Mouse (Mus musculus): Measurements from ENCODE around the gene Sox11. TPM values are rescaled to one million over a fixed set of nuclear protein-coding genes. Genes with fewer than 3 reads are reported as not detected.
A peak's percentile ranks its signal among the peaks of the same experiment; 100 is the strongest.

The Sox11 gene
- polyA plus RNA-seq, 1 experiment, result not detected

DNA sequence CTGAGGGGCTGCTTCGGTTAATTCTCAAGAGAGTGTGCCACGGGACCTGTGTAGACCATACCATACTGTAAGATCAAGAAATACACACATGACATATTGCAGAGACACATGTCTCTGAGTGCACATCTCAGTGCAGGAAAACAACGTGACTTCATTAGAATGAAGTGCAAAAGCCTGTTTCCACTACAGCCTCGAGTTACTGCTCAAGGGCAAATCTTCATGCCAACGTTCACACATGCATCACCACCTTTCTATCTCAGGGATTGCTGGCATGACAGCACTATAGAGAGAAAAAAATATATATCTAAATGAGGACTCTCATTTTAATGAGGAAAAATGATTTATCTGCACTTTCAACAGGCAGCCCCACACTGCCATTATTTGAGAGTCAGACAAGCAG, 14.2 kb upstream of the Sox11 start:
- Histone ChIP-seq H3K9me3 (peaks cover 7% of the 10 kb centered on the region; the same call in 1 of the 2 replicates), H3K36me3 (replicated peaks; ENCODE audit: low read length) (no peaks in the 10 kb centered on the region), H3K27me3 (replicated peaks) (no peaks in the 10 kb centered on the region), H3K4me3 (replicated peaks) (no peak overlapping the region), H3K4me1 (no peaks in the 10 kb centered on the region)
- TF ChIP-seq GATA1 (IDR thresholded peaks at IDR 0.05; ENCODE audit: borderline replicate concordance, low read length), result no peak
- no peak for TF ChIP-seq FLI1 (IDR thresholded peaks at IDR 0.05; ENCODE audit: low read length)

DNA sequence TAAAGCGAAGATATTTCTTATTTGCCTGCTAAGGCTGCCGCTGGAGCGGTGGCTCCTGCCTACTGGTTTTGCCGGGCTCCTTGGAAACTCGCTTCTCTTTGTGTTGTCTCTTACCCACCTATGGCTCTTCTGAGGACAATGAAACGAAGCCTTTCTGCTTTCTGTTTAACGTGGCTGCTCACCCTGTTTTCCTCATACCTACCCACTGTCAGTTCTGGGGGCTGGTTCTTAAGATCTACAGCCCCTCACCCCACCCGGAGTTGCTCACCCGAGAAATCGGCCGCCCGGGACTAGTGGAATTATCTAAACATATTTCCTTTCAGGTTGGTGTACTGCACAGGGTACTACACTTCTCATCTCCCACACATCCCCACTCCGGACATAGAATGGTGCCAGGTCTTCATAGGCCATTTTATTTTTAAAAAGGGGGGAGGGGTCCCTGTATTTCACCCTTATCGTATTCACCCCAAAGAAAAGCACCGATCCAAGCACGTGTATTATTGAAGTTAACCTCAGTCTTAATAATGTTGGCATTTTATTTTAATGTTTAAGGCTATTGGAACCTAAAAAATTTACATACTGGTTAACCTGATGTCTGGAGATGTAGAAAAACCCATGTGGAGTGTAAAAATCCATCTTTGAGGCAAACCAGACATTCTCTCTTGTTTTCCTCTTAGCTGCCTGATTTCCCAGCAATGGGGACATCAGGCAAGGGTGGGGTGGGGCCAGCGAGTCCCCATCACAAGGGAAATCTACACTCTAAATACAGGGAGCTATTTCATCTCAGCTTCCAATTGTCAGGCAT, 1.4 kb upstream of the Sox11 start:
- H3K4me3 ChIP-seq (replicated peaks), result no peak overlapping the region
- H3K9me3 ChIP-seq, result peaks cover 15% of the 10 kb centered on the region; the same call in 1 of the 2 replicates
- H3K4me1 ChIP-seq, result peaks cover 14% of the 10 kb centered on the region; the same call in 1 of the 2 replicates
- TF ChIP-seq FLI1 (IDR thresholded peaks at IDR 0.05; ENCODE audit: low read length), result no peak
- no peak for TF ChIP-seq GATA1 (IDR thresholded peaks at IDR 0.05; ENCODE audit: borderline replicate concordance, low read length)
- no peaks in the 10 kb centered on the region for H3K36me3 ChIP-seq (replicated peaks; ENCODE audit: low read length)
- peaks cover 52% of the 10 kb centered on the region for H3K27me3 ChIP-seq (replicated peaks)

DNA sequence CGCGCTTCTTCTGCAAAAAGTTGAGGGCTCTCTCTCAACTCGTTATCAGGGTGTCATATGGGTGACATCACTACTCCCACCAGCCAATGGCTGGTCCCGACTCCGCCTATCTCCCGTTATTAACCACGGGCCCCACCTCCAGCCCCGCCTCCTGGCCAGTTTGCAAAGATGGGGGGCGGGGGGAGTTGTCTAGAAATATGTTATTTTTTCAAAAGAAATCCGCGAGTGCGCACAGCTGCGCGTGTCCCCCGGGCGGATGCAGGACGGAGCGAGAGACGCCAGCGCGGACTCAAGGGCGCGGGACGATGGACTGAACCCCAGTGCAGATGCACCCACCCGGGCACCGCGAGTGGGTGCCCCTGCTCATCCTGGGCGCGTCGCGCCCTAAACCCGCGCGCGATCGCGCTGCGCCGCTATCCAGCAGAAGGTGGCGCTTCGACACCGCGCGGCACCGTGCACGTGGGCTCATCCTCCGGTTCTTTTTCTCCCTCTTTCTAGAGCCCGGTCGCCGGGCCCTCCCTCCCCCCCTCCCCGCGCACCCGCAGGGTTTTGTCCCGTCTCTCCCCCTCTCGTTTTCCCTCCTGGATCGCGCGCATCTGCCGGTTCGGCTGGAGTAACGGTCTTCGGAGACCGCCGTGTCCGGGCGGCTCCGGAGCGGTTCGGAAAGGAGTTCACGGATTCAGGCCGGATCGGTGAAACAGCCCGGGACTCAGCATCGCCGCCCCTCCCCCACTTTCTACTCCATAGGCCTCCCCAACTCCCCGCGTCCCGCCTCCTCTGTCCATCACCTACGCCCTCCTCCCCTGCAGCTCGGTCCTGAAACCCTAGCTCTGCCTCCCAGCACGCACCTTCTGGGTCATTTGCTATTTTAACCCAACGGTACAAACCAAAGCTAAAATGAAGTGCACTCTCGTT, 574 bp upstream of the Sox11 start:
- H3K9me3 ChIP-seq, result peaks cover 15% of the 10 kb centered on the region; the same call in 1 of the 2 replicates
- H3K4me1 ChIP-seq, result peaks cover 15% of the 10 kb centered on the region; the same call in 1 of the 2 replicates
- peaks cover 60% of the 10 kb centered on the region for H3K27me3 ChIP-seq (replicated peaks)
- TF ChIP-seq GATA1 (IDR thresholded peaks at IDR 0.05; ENCODE audit: borderline replicate concordance, low read length), result no peak
- TF ChIP-seq FLI1 (IDR thresholded peaks at IDR 0.05; ENCODE audit: low read length), result no peak
- H3K36me3 ChIP-seq (replicated peaks; ENCODE audit: low read length), result no peaks in the 10 kb centered on the region
- H3K4me3 ChIP-seq (replicated peaks), result no peak overlapping the region

DNA sequence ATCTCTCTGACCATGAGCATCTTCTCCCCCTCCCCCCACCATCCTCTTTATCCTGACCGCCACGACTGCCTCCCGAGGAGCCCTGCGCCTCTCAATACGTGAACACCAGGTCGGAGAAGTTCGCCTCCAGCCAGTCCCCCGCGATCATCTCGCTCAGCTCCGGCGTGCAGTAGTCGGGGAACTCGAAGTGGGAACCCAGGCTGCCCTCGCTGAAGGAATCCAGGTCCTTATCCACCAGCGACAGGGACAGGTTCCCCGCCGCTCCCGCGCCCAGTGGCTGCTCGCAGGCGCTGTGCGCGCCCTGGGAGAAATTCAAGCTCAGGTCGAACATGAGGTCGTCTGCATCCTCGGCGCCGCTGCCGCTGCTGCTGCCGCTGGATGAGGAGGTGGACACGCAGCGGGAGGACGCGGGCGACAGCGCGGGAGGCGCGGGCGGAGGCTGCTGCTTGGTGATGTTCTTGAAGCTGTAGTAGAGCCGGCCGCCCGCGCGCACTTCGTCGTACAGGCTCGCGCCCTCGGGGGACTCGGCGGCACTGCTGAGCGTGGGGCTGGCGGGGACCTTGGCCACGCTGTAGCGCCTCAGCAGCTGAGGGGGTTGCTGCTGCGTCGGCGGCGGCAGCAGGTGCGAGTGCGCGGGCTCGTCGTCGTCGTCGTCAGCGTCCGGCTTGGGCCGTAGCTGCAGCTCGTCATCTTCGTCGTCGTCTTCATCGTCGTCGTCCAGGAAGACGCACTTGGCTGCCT, 1.1 kb downstream of the Sox11 start:
- no peak overlapping the region for H3K4me3 ChIP-seq (replicated peaks)
- no peaks in the 10 kb centered on the region for H3K36me3 ChIP-seq (replicated peaks; ENCODE audit: low read length)
- H3K9me3 ChIP-seq, result peaks cover 15% of the 10 kb centered on the region; the same call in 1 of the 2 replicates
- H3K4me1 ChIP-seq, result peaks cover 15% of the 10 kb centered on the region; the same call in 1 of the 2 replicates
- TF ChIP-seq GATA1 (IDR thresholded peaks at IDR 0.05; ENCODE audit: borderline replicate concordance, low read length) (no peak), FLI1 (IDR thresholded peaks at IDR 0.05; ENCODE audit: low read length) (no peak)
- H3K27me3 ChIP-seq (replicated peaks), result peaks cover 60% of the 10 kb centered on the region

DNA sequence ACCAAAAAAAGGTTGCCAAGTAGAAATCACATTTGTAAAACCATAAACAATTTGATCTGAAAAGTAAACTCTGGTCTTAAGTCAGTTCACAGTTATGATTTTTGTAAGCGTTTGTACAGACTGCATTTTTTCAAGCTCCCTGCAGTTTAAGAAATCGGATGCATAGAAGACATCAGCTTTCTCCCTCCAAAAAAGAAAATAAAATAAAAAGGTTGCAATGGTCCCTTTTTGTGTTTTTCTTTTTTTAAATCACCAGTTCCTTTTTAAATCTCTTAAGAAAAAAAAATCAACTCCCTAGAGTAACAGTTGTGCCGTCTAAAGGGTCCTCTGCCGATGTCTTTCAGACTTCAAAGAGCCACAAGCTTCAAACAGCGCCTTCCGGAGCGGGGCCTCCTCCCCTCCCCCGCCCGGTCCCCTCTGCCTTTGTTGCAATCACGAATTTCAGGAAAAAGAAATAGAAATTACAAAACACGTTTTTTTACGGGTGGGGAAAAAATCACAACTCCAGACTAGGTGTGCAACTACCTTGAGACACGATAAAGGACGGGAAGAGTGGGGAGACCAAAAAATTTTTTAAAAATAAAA, 1.8 kb downstream of the Sox11 start:
- Histone ChIP-seq H3K36me3 (replicated peaks; ENCODE audit: low read length) (no peaks in the 10 kb centered on the region), H3K27me3 (replicated peaks) (peaks cover 58% of the 10 kb centered on the region), H3K9me3 (peaks cover 15% of the 10 kb centered on the region; the same call in 1 of the 2 replicates), H3K4me3 (replicated peaks) (no peak overlapping the region), H3K4me1 (peaks cover 15% of the 10 kb centered on the region; the same call in 1 of the 2 replicates)
- TF ChIP-seq GATA1 (IDR thresholded peaks at IDR 0.05; ENCODE audit: borderline replicate concordance, low read length) (no peak), FLI1 (IDR thresholded peaks at IDR 0.05; ENCODE audit: low read length) (no peak)

GRCm38 (mm10) chr12:27339171-27339751, 3.1 kb downstream of the Sox11 start:
- H3K9me3 ChIP-seq, result peaks cover 15% of the 10 kb centered on the region; the same call in 1 of the 2 replicates
- TF ChIP-seq GATA1 (IDR thresholded peaks at IDR 0.05; ENCODE audit: borderline replicate concordance, low read length), result no peak
- TF ChIP-seq FLI1 (IDR thresholded peaks at IDR 0.05; ENCODE audit: low read length), result no peak
- peaks cover 56% of the 10 kb centered on the region for H3K27me3 ChIP-seq (replicated peaks)
- H3K4me1 ChIP-seq, result peaks cover 15% of the 10 kb centered on the region; the same call in 1 of the 2 replicates
- H3K4me3 ChIP-seq (replicated peaks), result peak overlapping the region; percentile 64
- H3K36me3 ChIP-seq (replicated peaks; ENCODE audit: low read length), result no peaks in the 10 kb centered on the region

DNA sequence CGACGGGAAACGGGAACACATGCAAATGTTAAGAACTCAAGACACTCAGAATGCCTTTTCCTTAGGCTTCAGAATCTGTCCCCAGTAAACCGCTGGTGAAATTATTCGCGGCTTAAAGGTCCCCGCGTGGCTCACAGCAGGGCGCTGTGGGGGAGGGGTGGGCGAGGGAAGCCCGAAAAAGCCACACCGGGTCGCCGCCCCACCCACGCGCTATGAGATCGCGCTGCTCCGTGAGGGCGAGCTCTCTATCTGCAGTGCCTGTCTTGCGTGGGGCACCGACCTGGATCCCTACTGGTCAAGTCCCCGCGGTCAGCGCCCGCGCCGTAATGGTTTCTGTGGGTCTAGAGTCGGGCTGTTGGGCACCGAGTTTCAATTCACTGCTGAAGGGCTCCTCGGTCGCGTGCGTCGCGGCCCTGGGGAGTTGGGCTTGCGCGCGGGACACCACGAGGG, 3.6 kb downstream of the Sox11 start:
- peaks cover 15% of the 10 kb centered on the region; the same call in 1 of the 2 replicates for H3K4me1 ChIP-seq
- peaks cover 51% of the 10 kb centered on the region for H3K27me3 ChIP-seq (replicated peaks)
- peak overlapping the region; percentile 74 for H3K4me3 ChIP-seq (replicated peaks)
- peaks cover 15% of the 10 kb centered on the region; the same call in 1 of the 2 replicates for H3K9me3 ChIP-seq
- H3K36me3 ChIP-seq (replicated peaks; ENCODE audit: low read length), result no peaks in the 10 kb centered on the region
- TF ChIP-seq FLI1 (IDR thresholded peaks at IDR 0.05; ENCODE audit: low read length) (no peak), GATA1 (IDR thresholded peaks at IDR 0.05; ENCODE audit: borderline replicate concordance, low read length) (no peak)

- peaks cover 12% of the 10 kb centered on the region; the same call in 1 of the 2 replicates for H3K4me1 ChIP-seq
- no peak for TF ChIP-seq GATA1 (IDR thresholded peaks at IDR 0.05; ENCODE audit: borderline replicate concordance, low read length)
- peaks cover 44% of the 10 kb centered on the region for H3K27me3 ChIP-seq (replicated peaks)
- peaks cover 12% of the 10 kb centered on the region; the same call in 1 of the 2 replicates for H3K9me3 ChIP-seq
- H3K36me3 ChIP-seq (replicated peaks; ENCODE audit: low read length), result no peaks in the 10 kb centered on the region
- H3K4me3 ChIP-seq (replicated peaks), result no peak overlapping the region
Observed at GRCm38 (mm10) chr12:27338116-27338515, 4.3 kb downstream of the Sox11 start.
